18 mouse cellular contexts compared by ENCODE assay signal in the genomic region with DNA sequence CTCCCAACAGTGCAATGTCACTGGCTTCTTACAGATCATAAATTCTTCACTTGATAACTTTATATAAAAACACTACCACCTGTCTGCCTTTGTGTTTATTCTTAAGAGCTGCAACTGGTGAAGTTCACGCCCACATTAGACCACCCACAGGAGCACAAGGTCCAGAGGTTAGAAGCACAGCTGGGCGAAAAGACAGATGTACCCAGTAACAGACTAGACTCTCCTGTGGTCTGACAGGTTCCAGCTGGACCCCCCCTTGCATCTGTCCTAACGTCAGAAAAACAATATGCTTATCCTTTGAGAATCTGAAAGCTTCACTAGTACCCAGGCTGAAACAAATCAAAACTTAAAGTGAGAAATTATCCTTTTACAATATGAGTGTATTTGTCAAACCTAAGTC. TPM values are rescaled to one million over a fixed set of nuclear protein-coding genes. Genes with fewer than 3 reads are reported as not detected.
A peak's percentile ranks its signal among the peaks of the same experiment; 100 is the strongest.
DNase-seq lines count a peak whose midpoint lies in the region; ATAC-seq lines count a peak whose summit lies in the region.
"Had no signal": no experiment of that assay in that cellular context is flagged by ENCODE, and none has a peak within 500 bp of the region (broad histone marks: within the 10 kb centered on the region; RNA-seq: fewer than 3 reads in every experiment).

No protein-coding gene starts in this region.

- no peak for ATAC-seq in midbrain, embryonic 11.5 days (ENCODE audit: low FRiP score)
- ATAC-seq in midbrain, embryonic 13.5 days, result no peak
- 0 out of 2 replicates have a peak, but pooled peaks have one; percentile 39 for ATAC-seq in intestine, embryonic 16.5 days

- 40% methylated on average over 3 of the region's 3 CpGs for WGBS in midbrain, embryonic 11.5 days
- 52% methylated on average over 3 of the region's 3 CpGs for WGBS in midbrain, embryonic 13.5 days
- 42% methylated on average over 3 of the region's 3 CpGs for WGBS in intestine, embryonic 16.5 days

- H3K4me1 ChIP-seq in midbrain, embryonic 11.5 days (ENCODE audit: control insufficient read depth, insufficient read depth, low read length), result peaks cover 29% of the 10 kb centered on the region
- peaks cover 47% of the 10 kb centered on the region for H3K4me1 ChIP-seq in midbrain, embryonic 13.5 days (replicated peaks)
- 0 out of 2 replicates have a peak, but pooled peaks cover 4% of the 10 kb centered on the region for H3K4me1 ChIP-seq in intestine, embryonic 16.5 days (ENCODE audit: control insufficient read depth, insufficient read depth, low read length)
- H3K4me1 ChIP-seq: liver, embryonic 13.5 days had no signal

- DNase-seq in kidney, adult 9 months, result peak; percentile 43
- no peak for DNase-seq in kidney, adult 18-20 months
- DNase-seq in midbrain, embryonic 11.5 days (ENCODE audit: low spot score, missing footprints), result peak; percentile 78
- DNase-seq in lung, postnatal 14 days, result peak; percentile 26
- DNase-seq in heart, postnatal 4 days, result no peak
- no peak for DNase-seq in testis, postnatal 10 days (ENCODE audit: low spot score)
- DNase-seq: adrenal gland, adult 8-10 months; B cell, adult 2 months; cerebellum, postnatal 25 days; gastrocnemius, postnatal 10 days; layer of hippocampus, postnatal 36 days; liver, embryonic 13.5 days; right cerebral cortex, postnatal 14 days; thymus, postnatal 14 days had no signal

- no peaks in the 10 kb centered on the region for H3K27me3 ChIP-seq in midbrain, embryonic 11.5 days (ENCODE audit: control insufficient read depth, insufficient read depth, low read length)
- no peaks in the 10 kb centered on the region for H3K27me3 ChIP-seq in midbrain, embryonic 13.5 days
- no peaks in the 10 kb centered on the region for H3K27me3 ChIP-seq in intestine, embryonic 16.5 days (replicated peaks; ENCODE audit: control insufficient read depth, insufficient read depth, low read length)
- H3K27me3 ChIP-seq: hindbrain, embryonic 13.5 days; liver, embryonic 13.5 days; neural tube, embryonic 13.5 days had no signal

- no peak overlapping the region for H3K27ac ChIP-seq in midbrain, embryonic 11.5 days (ENCODE audit: low read depth, low read length)
- H3K27ac ChIP-seq in midbrain, embryonic 13.5 days, result no peak overlapping the region
- H3K27ac ChIP-seq in intestine, embryonic 16.5 days (ENCODE audit: low read length), result no peak overlapping the region
- H3K27ac ChIP-seq: hindbrain, embryonic 13.5 days; liver, embryonic 13.5 days; neural tube, embryonic 13.5 days had no signal

- H3K4me2 ChIP-seq in midbrain, embryonic 11.5 days, result no peak overlapping the region
- H3K4me2 ChIP-seq in midbrain, embryonic 13.5 days (replicated peaks), result no peak overlapping the region
- no peak overlapping the region for H3K4me2 ChIP-seq in intestine, embryonic 16.5 days (ENCODE audit: low read depth, low read length)
- H3K4me2 ChIP-seq: hindbrain, embryonic 13.5 days; liver, embryonic 13.5 days; neural tube, embryonic 13.5 days had no signal

- H3K9ac ChIP-seq in midbrain, embryonic 11.5 days (ENCODE audit: low read length), result no peak overlapping the region
- no peak overlapping the region for H3K9ac ChIP-seq in midbrain, embryonic 13.5 days (replicated peaks)
- H3K9ac ChIP-seq in intestine, embryonic 16.5 days (ENCODE audit: low read depth, low read length), result no peak overlapping the region
- H3K9ac ChIP-seq: hindbrain, embryonic 13.5 days; liver, embryonic 13.5 days; neural tube, embryonic 13.5 days had no signal

- no peaks in the 10 kb centered on the region for H3K9me3 ChIP-seq in midbrain, embryonic 11.5 days (ENCODE audit: control insufficient read depth, low read length)
- no peaks in the 10 kb centered on the region for H3K9me3 ChIP-seq in midbrain, embryonic 13.5 days
- no peaks in the 10 kb centered on the region for H3K9me3 ChIP-seq in intestine, embryonic 16.5 days (ENCODE audit: control insufficient read depth, low read length)
- H3K9me3 ChIP-seq: hindbrain, embryonic 13.5 days; liver, embryonic 13.5 days; neural tube, embryonic 13.5 days had no signal

- no peaks in the 10 kb centered on the region for H3K36me3 ChIP-seq in midbrain, embryonic 11.5 days (ENCODE audit: control insufficient read depth, insufficient read depth, low read length)
- H3K36me3 ChIP-seq in midbrain, embryonic 13.5 days, result no peaks in the 10 kb centered on the region
- no peaks in the 10 kb centered on the region for H3K36me3 ChIP-seq in intestine, embryonic 16.5 days (ENCODE audit: control insufficient read depth, insufficient read depth, low read length)
- H3K36me3 ChIP-seq: hindbrain, embryonic 13.5 days; liver, embryonic 13.5 days; neural tube, embryonic 13.5 days had no signal

- H3K4me3 ChIP-seq in midbrain, embryonic 11.5 days (ENCODE audit: low read depth, low read length), result no peak overlapping the region
- no peak overlapping the region for H3K4me3 ChIP-seq in midbrain, embryonic 13.5 days (replicated peaks)
- no peak overlapping the region for H3K4me3 ChIP-seq in intestine, embryonic 16.5 days (ENCODE audit: low read length)
- H3K4me3 ChIP-seq: hindbrain, embryonic 13.5 days; liver, embryonic 13.5 days; neural tube, embryonic 13.5 days had no signal

RNA-seq across cellular contexts. Expression of a gene that starts 44.4 kb away (rescaled TPM):
- polyA plus RNA-seq in midbrain, embryonic 11.5 days (2014; fragmentation: Nextera tagmentation; extraction: Ambion mirVana), result 21.1 and 21.2 TPM in 2 replicates
- polyA plus RNA-seq in midbrain, embryonic 13.5 days (2015; fragmentation: Nextera tagmentation; extraction: Ambion mirVana), result 37.6 and 43.0 TPM in 2 replicates
- 30.7 and 38.5 TPM in 2 replicates for polyA plus RNA-seq in intestine, embryonic 16.5 days (2015; fragmentation: Nextera tagmentation; extraction: Ambion mirVana)
- total RNA-seq in heart, postnatal 4 days (2021), result 100 to 1,000 TPM; 888 to 905 TPM

Comparison
In these comparisons a context has a peak if more than half of its experiments do, and no peak if none do; other contexts are left out.
1. DNase-seq: peak in kidney, adult 9 months (single experiment), midbrain, embryonic 11.5 days (single experiment) and lung, postnatal 14 days (single experiment); none in kidney, adult 18-20 months (single experiment), heart, postnatal 4 days (single experiment) and testis, postnatal 10 days (single experiment).